Mouse (Mus musculus): ENCODE measurements at regions not wholly inside any gene's neighbourhood (a gene's known extent, or its start where the extent isn't known, plus 50 kb on each side); places are given as distances from the start of the nearest gene placed in this dataset.

GRCm38 (mm10) chr6:98872334-98872733 lies 529.8 kb upstream of the Gm765 start:
- H3K4me3 ChIP-seq, result no peak overlapping the region
- H3K9ac ChIP-seq, result no peak overlapping the region
- no peaks in the 10 kb centered on the region for H3K27me3 ChIP-seq (replicated peaks)
- no peaks in the 10 kb centered on the region for H3K4me1 ChIP-seq
- H3K9me3 ChIP-seq (replicated peaks), result no peaks in the 10 kb centered on the region
- H3K36me3 ChIP-seq, result no peaks in the 10 kb centered on the region
- 43% methylated on average over 3 of the region's 3 CpGs for WGBS (ENCODE audit: insufficient replicate concordance)
- ATAC-seq, result no peak
- H3K27ac ChIP-seq, result no peak overlapping the region
- H3K4me2 ChIP-seq, result no peak overlapping the region

- no peak overlapping the region for H3K27ac ChIP-seq
- no peaks in the 10 kb centered on the region for H3K9me3 ChIP-seq (replicated peaks)
- no peaks in the 10 kb centered on the region for H3K4me1 ChIP-seq
- no peak for ATAC-seq
- no peak overlapping the region for H3K9ac ChIP-seq
- no peak overlapping the region for H3K4me2 ChIP-seq
- WGBS (ENCODE audit: insufficient replicate concordance), result 73% methylated on average over 6 of the region's 6 CpGs
- no peaks in the 10 kb centered on the region for H3K36me3 ChIP-seq
- no peaks in the 10 kb centered on the region for H3K27me3 ChIP-seq (replicated peaks)
- H3K4me3 ChIP-seq, result no peak overlapping the region
Measured at GRCm38 (mm10) chr6:98869772-98870171, 527.2 kb upstream of the Gm765 start.

DNA sequence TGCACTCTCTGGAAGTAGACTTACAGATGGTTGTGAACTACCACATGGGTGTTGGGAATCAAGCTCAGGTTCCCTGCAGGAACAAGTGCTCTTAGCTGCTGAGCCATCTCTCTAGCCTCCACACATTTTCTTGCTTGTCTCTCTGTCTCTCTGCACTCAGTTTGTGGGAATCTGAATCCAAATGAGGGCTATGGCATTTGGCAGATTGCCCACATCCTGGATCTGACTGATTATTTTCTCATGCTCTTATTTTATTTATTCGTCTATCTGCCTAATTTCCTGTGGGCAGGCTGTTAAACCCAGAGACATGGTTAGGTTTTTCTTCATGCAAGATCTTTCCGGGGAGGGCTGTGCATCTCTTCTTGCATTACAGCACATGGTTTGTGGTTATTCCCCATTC lies 521.8 kb upstream of the Gm765 start:
- H3K4me2 ChIP-seq, result no peak overlapping the region
- H3K27ac ChIP-seq, result no peak overlapping the region
- WGBS (ENCODE audit: insufficient replicate concordance), result 66% methylated on average over 2 of the region's 2 CpGs
- no peak overlapping the region for H3K9ac ChIP-seq
- no peak overlapping the region for H3K4me3 ChIP-seq
- H3K27me3 ChIP-seq (replicated peaks), result no peaks in the 10 kb centered on the region
- H3K36me3 ChIP-seq, result no peaks in the 10 kb centered on the region
- H3K9me3 ChIP-seq (replicated peaks), result no peaks in the 10 kb centered on the region
- ATAC-seq, result no peak
- H3K4me1 ChIP-seq, result no peaks in the 10 kb centered on the region

GRCm38 (mm10) chr6:98855958-98856357 lies 513.4 kb upstream of the Gm765 start:
- no peak overlapping the region for H3K4me2 ChIP-seq
- H3K27me3 ChIP-seq (replicated peaks), result no peaks in the 10 kb centered on the region
- no peak overlapping the region for H3K27ac ChIP-seq
- H3K4me3 ChIP-seq, result no peak overlapping the region
- no peaks in the 10 kb centered on the region for H3K4me1 ChIP-seq
- H3K9ac ChIP-seq, result no peak overlapping the region
- no peaks in the 10 kb centered on the region for H3K36me3 ChIP-seq
- H3K9me3 ChIP-seq (replicated peaks), result no peaks in the 10 kb centered on the region
- 64% methylated on average over 1 of the region's 1 CpGs for WGBS (ENCODE audit: insufficient replicate concordance)
- no peak for ATAC-seq

- Histone ChIP-seq H3K9me3 (replicated peaks) (no peaks in the 10 kb centered on the region), H3K9ac (no peak overlapping the region), H3K27me3 (replicated peaks) (no peaks in the 10 kb centered on the region), H3K4me1 (no peaks in the 10 kb centered on the region), H3K4me3 (no peak overlapping the region), H3K36me3 (no peaks in the 10 kb centered on the region), H3K4me2 (no peak overlapping the region), H3K27ac (no peak overlapping the region)
- 56% methylated on average over 2 of the region's 2 CpGs for WGBS (ENCODE audit: insufficient replicate concordance)
- ATAC-seq, result no peak
Measured at GRCm38 (mm10) chr6:98850906-98851305, 508.4 kb upstream of the Gm765 start.

GRCm38 (mm10) chr6:98848835-98849234 lies 506.3 kb upstream of the Gm765 start:
- WGBS (ENCODE audit: insufficient replicate concordance), result 63% methylated on average over 1 of the region's 1 CpGs
- Histone ChIP-seq H3K27ac (no peak overlapping the region), H3K4me1 (0 out of 2 replicates have a peak, but pooled peaks cover under 1% of the 10 kb centered on the region), H3K4me2 (no peak overlapping the region), H3K9me3 (replicated peaks) (no peaks in the 10 kb centered on the region), H3K9ac (no peak overlapping the region), H3K36me3 (no peaks in the 10 kb centered on the region), H3K27me3 (replicated peaks) (no peaks in the 10 kb centered on the region), H3K4me3 (no peak overlapping the region)
- no peak for ATAC-seq

- Histone ChIP-seq H3K27ac (no peak overlapping the region), H3K4me3 (no peak overlapping the region), H3K27me3 (replicated peaks) (no peaks in the 10 kb centered on the region), H3K4me1 (peaks cover 12% of the 10 kb centered on the region; the same call in 1 of the 2 replicates), H3K4me2 (no peak overlapping the region), H3K9ac (no peak overlapping the region), H3K9me3 (replicated peaks) (no peaks in the 10 kb centered on the region), H3K36me3 (no peaks in the 10 kb centered on the region)
- no peak for ATAC-seq
- 60% methylated on average over 5 of the region's 5 CpGs for WGBS (ENCODE audit: insufficient replicate concordance)
Measured at GRCm38 (mm10) chr6:98846001-98846695, 503.6 kb upstream of the Gm765 start.

DNA sequence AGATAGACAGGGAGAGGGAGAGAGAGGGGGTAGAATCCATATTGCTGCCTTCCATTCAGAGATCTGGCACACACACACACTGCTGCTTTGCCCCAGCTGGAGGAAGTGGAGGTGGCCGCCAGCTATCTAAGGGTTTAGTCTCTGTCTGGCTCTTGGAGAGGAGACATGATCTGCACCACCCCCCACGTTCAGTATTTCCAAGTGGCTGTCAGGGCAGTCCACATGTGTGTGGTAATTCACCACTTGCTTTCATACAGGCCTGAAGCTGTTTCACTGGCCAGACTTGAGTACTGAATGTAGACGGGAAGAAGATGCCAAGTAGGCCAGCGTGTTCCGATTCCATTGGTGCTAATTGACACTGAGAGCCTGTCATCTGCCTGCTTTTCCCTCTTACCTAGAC lies 501.0 kb upstream of the Gm765 start:
- no peak for ATAC-seq

DNA sequence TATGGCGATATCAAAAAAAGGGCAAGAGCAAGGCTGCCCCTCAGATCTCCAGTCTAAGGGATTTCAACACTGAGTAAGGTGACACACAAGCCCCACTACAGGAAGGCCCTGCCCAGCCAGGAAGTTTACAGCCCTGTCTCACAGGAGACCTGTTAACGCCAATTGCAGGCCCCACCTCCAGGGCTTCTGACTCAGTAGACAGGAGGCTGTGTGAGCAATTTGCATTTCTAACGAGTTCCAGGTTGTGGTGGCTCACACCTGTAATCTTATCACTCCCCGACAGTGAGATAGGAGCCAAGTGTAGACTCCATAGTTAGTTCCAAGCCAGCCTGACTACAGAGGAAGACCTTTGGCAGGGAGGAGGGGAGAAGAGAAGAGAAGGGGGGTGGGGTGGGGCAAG lies 500.4 kb upstream of the Gm765 start:
- ATAC-seq, result no peak
- WGBS (ENCODE audit: insufficient replicate concordance), result 30% methylated on average over 4 of the region's 4 CpGs
- Histone ChIP-seq H3K4me2 (no peak overlapping the region), H3K27ac (no peak overlapping the region), H3K9me3 (replicated peaks) (no peaks in the 10 kb centered on the region), H3K4me1 (peaks cover 12% of the 10 kb centered on the region; the same call in 1 of the 2 replicates), H3K36me3 (no peaks in the 10 kb centered on the region), H3K27me3 (replicated peaks) (no peaks in the 10 kb centered on the region), H3K9ac (no peak overlapping the region), H3K4me3 (no peak overlapping the region)

More for the DNA sequence above, 501.0 kb upstream of the Gm765 start:
- no peak overlapping the region for H3K4me3 ChIP-seq
- WGBS (ENCODE audit: insufficient replicate concordance), result 49% methylated on average over 5 of the region's 5 CpGs
- H3K36me3 ChIP-seq, result no peaks in the 10 kb centered on the region
- no peaks in the 10 kb centered on the region for H3K9me3 ChIP-seq (replicated peaks)
- no peak overlapping the region for H3K4me2 ChIP-seq
- H3K27me3 ChIP-seq (replicated peaks), result no peaks in the 10 kb centered on the region
- H3K27ac ChIP-seq, result no peak overlapping the region
- H3K9ac ChIP-seq, result no peak overlapping the region
- H3K4me1 ChIP-seq, result peaks cover 12% of the 10 kb centered on the region; the same call in 1 of the 2 replicates

- Histone ChIP-seq H3K36me3 (no peaks in the 10 kb centered on the region), H3K27me3 (replicated peaks) (no peaks in the 10 kb centered on the region), H3K9me3 (replicated peaks) (no peaks in the 10 kb centered on the region), H3K27ac (no peak overlapping the region), H3K9ac (no peak overlapping the region), H3K4me3 (no peak overlapping the region), H3K4me1 (no peaks in the 10 kb centered on the region), H3K4me2 (no peak overlapping the region)
- ATAC-seq, result no peak
- 23% methylated on average over 7 of the region's 7 CpGs for WGBS (ENCODE audit: insufficient replicate concordance)
Measured at GRCm38 (mm10) chr6:98833922-98834321, 491.4 kb upstream of the Gm765 start.

- Histone ChIP-seq H3K27ac (no peak overlapping the region), H3K9me3 (replicated peaks) (no peaks in the 10 kb centered on the region), H3K4me2 (no peak overlapping the region), H3K36me3 (no peaks in the 10 kb centered on the region), H3K27me3 (replicated peaks) (no peaks in the 10 kb centered on the region), H3K4me1 (no peaks in the 10 kb centered on the region), H3K9ac (no peak overlapping the region), H3K4me3 (no peak overlapping the region)
- 59% methylated on average over 4 of the region's 4 CpGs for WGBS (ENCODE audit: insufficient replicate concordance)
- ATAC-seq, result no peak
Measured at GRCm38 (mm10) chr6:98830191-98830590, 487.6 kb upstream of the Gm765 start.

- H3K9ac ChIP-seq, result no peak overlapping the region
- H3K4me1 ChIP-seq, result no peaks in the 10 kb centered on the region
- no peak overlapping the region for H3K4me2 ChIP-seq
- H3K36me3 ChIP-seq, result no peaks in the 10 kb centered on the region
- ATAC-seq, result no peak
- no peak overlapping the region for H3K4me3 ChIP-seq
- H3K27me3 ChIP-seq (replicated peaks), result no peaks in the 10 kb centered on the region
- no peak overlapping the region for H3K27ac ChIP-seq
- no peaks in the 10 kb centered on the region for H3K9me3 ChIP-seq (replicated peaks)
- WGBS (ENCODE audit: insufficient replicate concordance), result 78% methylated on average over 1 of the region's 1 CpGs
Measured at GRCm38 (mm10) chr6:98808046-98808445, 465.5 kb upstream of the Gm765 start.

- Histone ChIP-seq H3K36me3 (no peaks in the 10 kb centered on the region), H3K27ac (no peak overlapping the region), H3K4me2 (no peak overlapping the region), H3K9ac (no peak overlapping the region), H3K4me1 (no peaks in the 10 kb centered on the region), H3K27me3 (replicated peaks) (no peaks in the 10 kb centered on the region), H3K4me3 (no peak overlapping the region), H3K9me3 (replicated peaks) (no peaks in the 10 kb centered on the region)
- WGBS (ENCODE audit: insufficient replicate concordance), result 67% methylated on average over 13 of the region's 13 CpGs
- ATAC-seq, result no peak
Measured at GRCm38 (mm10) chr6:98803384-98803949, 460.9 kb upstream of the Gm765 start.
